Mouse (Mus musculus) erythroblast, embryonic 14.5 days (primary cell): Measurements from ENCODE around the gene Pex14. TPM values are rescaled to one million over a fixed set of nuclear protein-coding genes. Genes with fewer than 3 reads are reported as not detected.

Source experiments
- H3K27me3 ChIP-seq: 2 replicates; pipeline ENCODE4 v1.6.1; 2012; ENCODE audit warnings: inconsistent platforms; ENCODE audit not compliant: control insufficient read depth
- H3K36me3 ChIP-seq: 2 replicates; pipeline ENCODE4 v1.6.1; 2012; ENCODE audit warnings: mild to moderate bottlenecking, inconsistent platforms; ENCODE audit not compliant: control insufficient read depth
- H3K4me1 ChIP-seq: 2 replicates; pipeline ENCODE4 v1.6.1; 2012; ENCODE audit warnings: inconsistent platforms; ENCODE audit not compliant: control insufficient read depth
- H3K4me3 ChIP-seq: replicated peaks from 2 replicates; pipeline ENCODE3; 2012; ENCODE audit warnings: moderate library complexity, mild to moderate bottlenecking, inconsistent platforms
- H3K9me3 ChIP-seq: 2 replicates; pipeline ENCODE4 v1.6.1; 2012; ENCODE audit warnings: low read length, inconsistent platforms, mixed read lengths; ENCODE audit not compliant: control insufficient read depth
- GATA1 ChIP-seq: IDR thresholded peaks from 2 replicates; pipeline ENCODE4 v1.6.1; 2012; ENCODE audit warnings: low read length, inconsistent platforms, mixed read lengths
- TAL1 ChIP-seq: IDR thresholded peaks from 3 replicates; pipeline ENCODE4 v1.6.1; 2012; ENCODE audit warnings: low read length, inconsistent platforms, mixed read lengths
- polyA plus RNA-seq: library from polyadenylated mRNA; stranded (reverse); fragments of >175 nt; gene quantifications from 2 replicates; pipeline ENCODE4 v1.2.3, GENCODE M21; 2012

Pex14 gene
- polyA plus RNA-seq, 1 experiment = 2.0 TPM

DNA sequence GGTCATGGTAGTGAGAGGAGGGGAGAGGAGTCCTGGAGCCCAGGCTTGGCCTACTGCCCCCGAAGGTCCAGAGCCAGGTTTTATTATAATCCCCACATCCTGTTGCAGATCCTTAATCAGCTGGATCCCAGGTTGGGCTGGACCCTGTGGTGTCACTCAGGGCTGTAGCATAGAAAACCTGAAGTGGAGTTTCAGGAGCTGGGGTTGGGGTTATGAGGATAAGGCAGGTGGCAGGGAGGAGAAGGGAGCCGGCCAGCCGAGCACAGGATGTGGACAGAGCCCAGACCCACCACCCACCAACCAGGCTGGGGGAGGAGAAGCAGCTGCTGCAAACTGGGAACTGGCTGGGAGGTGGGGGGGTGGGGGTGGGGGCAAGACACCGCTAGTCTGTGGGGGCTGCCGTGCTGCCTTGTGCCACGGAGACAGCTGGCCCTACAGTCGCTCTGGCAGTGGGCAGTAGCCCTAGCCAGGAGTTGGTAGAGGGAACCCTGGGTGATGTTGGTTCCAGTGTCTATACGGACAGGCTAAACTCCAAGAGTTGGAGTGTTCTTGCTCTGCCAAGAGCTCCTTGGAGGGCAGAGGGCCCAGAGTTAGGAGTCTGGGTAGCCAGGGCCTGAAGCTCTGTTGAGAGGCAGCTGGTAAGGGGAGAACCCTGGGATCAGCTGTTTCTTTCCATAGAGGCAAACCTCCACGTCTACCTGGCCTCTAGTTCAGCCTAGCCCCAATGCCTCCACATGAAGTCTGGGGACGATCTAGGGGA is 184.6 kb downstream of the Pex14 start:
- H3K9me3 ChIP-seq = no peaks in the 10 kb centered on the region
- H3K27me3 ChIP-seq = no peaks in the 10 kb centered on the region; the same call in none of the 2 replicates
- no peak for TF ChIP-seq TAL1
- no peak for TF ChIP-seq GATA1
- no peaks in the 10 kb centered on the region for H3K36me3 ChIP-seq
- H3K4me1 ChIP-seq = no peaks in the 10 kb centered on the region
- no peak overlapping the region for H3K4me3 ChIP-seq

- no peaks in the 10 kb centered on the region for H3K4me1 ChIP-seq
- no peaks in the 10 kb centered on the region for H3K27me3 ChIP-seq
- no peaks in the 10 kb centered on the region for H3K36me3 ChIP-seq
- TF ChIP-seq GATA1 = no peak
- no peak for TF ChIP-seq TAL1
- no peaks in the 10 kb centered on the region for H3K9me3 ChIP-seq
- H3K4me3 ChIP-seq = no peak overlapping the region
Measured at GRCm38 (mm10) chr4:148912826-148913590, 186.7 kb downstream of the Pex14 start.

- Histone ChIP-seq H3K27me3 (no peaks in the 10 kb centered on the region), H3K4me3 (no peak overlapping the region), H3K36me3 (no peaks in the 10 kb centered on the region), H3K4me1 (no peaks in the 10 kb centered on the region), H3K9me3 (no peaks in the 10 kb centered on the region)
- TF ChIP-seq TAL1 = no peak
- no peak for TF ChIP-seq GATA1
Measured at GRCm38 (mm10) chr4:148912134-148912533, 187.5 kb downstream of the Pex14 start.

Other genes starting within 250 kb of the Pex14 start
- gene Dffa, start 4.3 kb upstream of the Pex14 start, polyA plus RNA-seq = 0.24 and 0.43 TPM in 2 replicates
- gene Cort, start 26.9 kb upstream of the Pex14 start, polyA plus RNA-seq = 0.96 and 1.3 TPM in 2 replicates
- 2.4 and 2.5 TPM in 2 replicates for gene Cenps, start 37.8 kb upstream of the Pex14 start, polyA plus RNA-seq
- gene Pgd, start 66.9 kb upstream of the Pex14 start, polyA plus RNA-seq = 3.6 and 4.2 TPM in 2 replicates
- 0.02 TPM in 1 of 2 replicates, not detected in the other for gene Kif1b, start 207.8 kb upstream of the Pex14 start, polyA plus RNA-seq